Mouse (Mus musculus) bone marrow macrophage, adult 2 months (primary cell): Measurements from ENCODE around the gene Gm20388.

Source experiments
- CTCF ChIP-seq: IDR thresholded peaks from 2 replicates; pipeline ENCODE4 v1.5.1; 2012; ENCODE audit warnings: low read depth, mild to moderate bottlenecking, low read length, moderate library complexity
- POLR2A ChIP-seq: IDR thresholded peaks from 2 replicates; pipeline ENCODE4 v1.6.1; 2012; ENCODE audit warnings: mild to moderate bottlenecking, low read depth, low read length, borderline replicate concordance

GRCm38 (mm10) chr8:120809050-120809449 lies 898.4 kb downstream of the Gm20388 start:
- no peak for TF ChIP-seq CTCF
- TF ChIP-seq POLR2A, result no peak
